Mouse (Mus musculus) spleen, adult 2 months (tissue): ENCODE measurements around the gene Banf1.

Source experiments
- CTCF ChIP-seq: fragments of 200-500 bp; IDR thresholded peaks from 2 replicates; pipeline ENCODE4 v1.5.1; 2011; ENCODE audit warnings: mild to moderate bottlenecking, inconsistent platforms; ENCODE audit not compliant: insufficient read depth, insufficient read length, insufficient replicate concordance; ENCODE audit errors: extremely low read depth
- POLR2A ChIP-seq: fragments of 200-500 bp; IDR thresholded peaks from 2 replicates; pipeline ENCODE4 v1.6.1; 2011; ENCODE audit warnings: low read depth, low read length, inconsistent platforms

DNA sequence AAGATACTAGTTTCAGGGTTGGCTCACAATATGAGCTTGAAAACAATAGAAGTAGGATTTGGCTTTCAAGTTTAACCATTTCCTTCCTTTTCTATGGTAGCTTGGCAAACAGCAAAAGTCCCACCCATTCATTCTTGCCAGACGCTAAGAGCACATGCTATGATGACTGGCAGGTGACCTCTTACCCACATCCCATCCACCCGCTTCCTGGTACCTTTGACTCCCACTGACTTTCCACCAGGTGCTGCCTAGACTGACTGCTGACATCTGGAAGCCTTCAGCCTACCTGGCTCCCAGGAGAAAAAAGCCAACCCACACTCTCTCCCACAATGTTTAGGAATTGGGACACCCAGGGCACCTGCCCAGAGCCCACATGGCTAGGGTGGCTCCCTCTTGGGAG is 2.8 kb downstream of the Banf1 start:
- TF ChIP-seq CTCF (no peak), POLR2A (no peak)
